Mouse (Mus musculus): ENCODE data around the gene Trmu. TPM values are rescaled to one million over a fixed set of nuclear protein-coding genes. Genes with fewer than 3 reads are reported as not detected.
"Not testable (repeated sequence)": the region's sequence is repeated elsewhere in the genome, so short reads cannot be mapped to it uniquely, and the experiment has no call there.

Gene Trmu
- polyA plus RNA-seq, 1 experiment from 2014 or later = 39.0 TPM

GRCm38 (mm10) chr15:85859490-85860031 lies 19.6 kb upstream of the Trmu start, which contains the start of gene Gtse1:
TSS of gene Gtse1 (plus strand) at chr15:85859745.
- H3K9ac ChIP-seq = peak within 1 kb of the TSS; percentile 77
- H3K9me3 ChIP-seq = no peaks in the 10 kb centered on the region
- peak within 1 kb of the TSS; percentile 87 for H3K4me2 ChIP-seq
- H3K4me1 ChIP-seq = peaks cover 15% of the 10 kb centered on the region; the same call in 1 of the 2 replicates
- peaks cover 21% of the 10 kb centered on the region for H3K36me3 ChIP-seq
- H3K27me3 ChIP-seq (replicated peaks) = no peaks in the 10 kb centered on the region
- WGBS = under 1% methylated on average over 42 of the region's 42 CpGs
- H3K27ac ChIP-seq = peak within 1 kb of the TSS; percentile 76
- peak within 1 kb of the TSS; percentile 86 for H3K4me3 ChIP-seq (replicated peaks)
- ATAC-seq (ENCODE audit: insufficient read depth, low FRiP score, low read depth) = peak; percentile 99

- 95% methylated on average over 7 of the region's 7 CpGs for WGBS
- H3K4me1 ChIP-seq; H3K9ac ChIP-seq; H3K4me3 ChIP-seq (replicated peaks); H3K27me3 ChIP-seq (replicated peaks); H3K4me2 ChIP-seq; ATAC-seq (ENCODE audit: insufficient read depth, low FRiP score, low read depth); H3K27ac ChIP-seq; H3K9me3 ChIP-seq: not testable (repeated sequence)
- H3K36me3 ChIP-seq = peaks cover 56% of the 10 kb centered on the region
Observed at GRCm38 (mm10) chr15:85865913-85866312, 13.2 kb upstream of the Trmu start.

DNA sequence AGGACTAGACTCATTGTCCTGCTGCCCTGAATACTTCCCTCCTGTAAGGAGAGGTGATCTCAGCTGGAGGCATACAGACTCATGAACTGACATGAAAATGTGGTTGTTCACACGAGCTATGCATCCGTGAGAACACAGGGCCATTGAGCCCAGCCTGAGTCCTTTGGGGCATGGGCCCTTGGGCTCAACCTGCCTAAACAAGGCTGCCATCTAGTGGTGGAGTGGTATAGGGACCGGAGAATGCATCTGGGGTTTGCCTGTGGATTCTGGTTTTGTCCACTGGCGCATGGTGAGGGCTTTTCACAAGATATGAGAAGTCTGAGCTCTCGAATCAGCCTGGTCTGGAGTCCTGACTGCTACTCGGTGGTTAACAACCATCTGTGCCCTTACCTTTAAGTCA lies 11.4 kb upstream of the Trmu start:
- Histone ChIP-seq H3K27me3 (replicated peaks) (no peaks in the 10 kb centered on the region), H3K4me2 (no peak overlapping the region), H3K9ac (no peak overlapping the region), H3K4me3 (replicated peaks) (no peak overlapping the region), H3K36me3 (peaks cover 57% of the 10 kb centered on the region), H3K4me1 (no peaks in the 10 kb centered on the region), H3K27ac (no peak overlapping the region), H3K9me3 (no peaks in the 10 kb centered on the region)
- 44% methylated on average over 6 of the region's 6 CpGs for WGBS
- ATAC-seq (ENCODE audit: insufficient read depth, low FRiP score, low read depth) = 0 out of 2 replicates have a peak, but pooled peaks have one; percentile 28

DNA sequence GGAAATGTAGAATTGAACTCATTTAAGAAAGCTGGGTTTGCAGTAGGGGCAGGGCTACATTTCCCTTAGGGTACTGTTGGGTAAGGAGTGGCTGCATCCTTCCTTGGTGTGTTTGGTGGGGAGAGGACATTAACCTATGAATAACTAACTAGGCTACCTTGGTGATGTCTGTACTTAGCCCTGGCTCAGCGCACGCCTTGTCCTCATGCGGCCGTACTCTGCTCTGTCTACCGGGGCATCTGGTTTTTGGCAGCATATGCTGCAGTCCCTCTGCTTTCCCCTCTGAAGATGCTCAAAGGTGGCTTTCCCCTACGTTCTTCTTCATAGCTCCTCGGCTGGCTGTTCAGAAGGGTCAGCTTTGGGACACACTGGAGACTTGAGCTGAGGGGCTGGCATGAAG lies 1.8 kb upstream of the Trmu start:
- Histone ChIP-seq H3K27me3 (replicated peaks) (no peaks in the 10 kb centered on the region), H3K27ac (no peak overlapping the region), H3K4me2 (no peak overlapping the region), H3K36me3 (peaks cover 29% of the 10 kb centered on the region), H3K4me1 (peaks cover 8% of the 10 kb centered on the region; the same call in 1 of the 2 replicates), H3K9me3 (no peaks in the 10 kb centered on the region), H3K9ac (no peak overlapping the region), H3K4me3 (replicated peaks) (no peak overlapping the region)
- 94% methylated on average over 7 of the region's 7 CpGs for WGBS
- ATAC-seq (ENCODE audit: insufficient read depth, low FRiP score, low read depth) = no peak

DNA sequence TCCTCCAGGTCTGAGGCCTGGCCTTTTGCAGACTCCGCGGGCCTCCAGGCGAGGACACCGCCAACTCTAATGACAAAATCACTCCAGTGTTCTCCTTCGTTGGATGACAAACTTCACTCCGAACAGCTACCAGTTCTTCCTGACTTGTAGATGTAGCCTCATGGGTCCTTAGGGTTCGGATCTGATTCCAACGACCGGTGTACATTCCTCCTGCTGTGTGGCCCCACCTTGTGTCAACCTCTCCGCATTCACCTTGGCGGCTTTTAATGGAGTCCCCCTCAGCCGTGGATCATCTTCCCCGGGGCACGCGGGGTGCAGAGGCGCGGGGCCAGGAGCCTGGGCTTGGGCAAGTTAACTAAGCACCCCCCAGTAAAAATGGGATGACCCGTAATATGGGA lies 385 bp downstream of the Trmu start:
- peak; percentile 23 for ATAC-seq (ENCODE audit: insufficient read depth, low FRiP score, low read depth)
- Histone ChIP-seq H3K9me3 (no peaks in the 10 kb centered on the region), H3K9ac (peak overlapping the region; percentile 92), H3K36me3 (peaks cover 37% of the 10 kb centered on the region), H3K27me3 (replicated peaks) (no peaks in the 10 kb centered on the region), H3K4me1 (peaks cover 8% of the 10 kb centered on the region; the same call in 1 of the 2 replicates), H3K27ac (peak overlapping the region; percentile 89), H3K4me2 (peak overlapping the region; percentile 90), H3K4me3 (replicated peaks) (peak overlapping the region; percentile 85)
- under 1% methylated on average over 18 of the region's 18 CpGs for WGBS

GRCm38 (mm10) chr15:85885606-85886005 lies 6.5 kb downstream of the Trmu start:
- no peaks in the 10 kb centered on the region for H3K27me3 ChIP-seq (replicated peaks)
- H3K27ac ChIP-seq = no peak overlapping the region
- 0 out of 2 replicates have a peak, but pooled peaks cover under 1% of the 10 kb centered on the region for H3K4me1 ChIP-seq
- no peak overlapping the region for H3K9ac ChIP-seq
- H3K9me3 ChIP-seq = no peaks in the 10 kb centered on the region
- 79% methylated on average over 5 of the region's 5 CpGs for WGBS
- H3K4me2 ChIP-seq = no peak overlapping the region
- no peak for ATAC-seq (ENCODE audit: insufficient read depth, low FRiP score, low read depth)
- H3K4me3 ChIP-seq (replicated peaks) = no peak overlapping the region
- H3K36me3 ChIP-seq = peaks cover 37% of the 10 kb centered on the region

DNA sequence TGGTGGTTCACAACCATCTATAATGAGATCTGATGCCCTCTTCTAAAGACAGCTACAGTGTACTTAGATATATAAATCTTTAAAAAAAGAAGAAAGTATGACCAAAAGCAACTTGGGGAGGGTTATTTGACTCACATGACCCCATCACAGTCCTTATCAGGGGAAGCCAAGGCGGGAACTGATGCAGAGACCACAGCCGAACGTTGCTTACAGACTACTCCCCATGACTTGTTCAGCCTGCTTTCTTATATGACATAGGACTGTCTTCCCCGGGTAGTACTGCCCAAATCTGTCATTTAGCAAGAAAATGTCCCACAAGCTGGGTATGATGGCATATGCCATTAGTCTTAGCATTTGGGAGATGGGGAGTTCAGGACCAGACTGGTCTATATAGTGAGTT lies 10.1 kb downstream of the Trmu start:
- WGBS = 85% methylated on average over 4 of the region's 4 CpGs
- no peak for ATAC-seq (ENCODE audit: insufficient read depth, low FRiP score, low read depth)
- no peak overlapping the region for H3K4me3 ChIP-seq (replicated peaks)
- H3K4me2 ChIP-seq = no peak overlapping the region
- no peaks in the 10 kb centered on the region for H3K9me3 ChIP-seq
- peaks cover 52% of the 10 kb centered on the region for H3K36me3 ChIP-seq
- no peak overlapping the region for H3K27ac ChIP-seq
- no peak overlapping the region for H3K9ac ChIP-seq
- H3K4me1 ChIP-seq = no peaks in the 10 kb centered on the region
- H3K27me3 ChIP-seq (replicated peaks) = no peaks in the 10 kb centered on the region

GRCm38 (mm10) chr15:85891971-85892370 lies 12.9 kb downstream of the Trmu start:
- H3K27me3 ChIP-seq (replicated peaks) = no peaks in the 10 kb centered on the region
- 81% methylated on average over 10 of the region's 10 CpGs for WGBS
- no peak overlapping the region for H3K4me2 ChIP-seq
- no peak overlapping the region for H3K9ac ChIP-seq
- H3K36me3 ChIP-seq = peaks cover 53% of the 10 kb centered on the region
- H3K9me3 ChIP-seq = no peaks in the 10 kb centered on the region
- ATAC-seq (ENCODE audit: insufficient read depth, low FRiP score, low read depth) = no peak
- no peak overlapping the region for H3K4me3 ChIP-seq (replicated peaks)
- H3K4me1 ChIP-seq = no peaks in the 10 kb centered on the region
- no peak overlapping the region for H3K27ac ChIP-seq

- peaks cover 60% of the 10 kb centered on the region for H3K36me3 ChIP-seq
Observed at GRCm38 (mm10) chr15:85892498-85893118, 13.5 kb downstream of the Trmu start.

DNA sequence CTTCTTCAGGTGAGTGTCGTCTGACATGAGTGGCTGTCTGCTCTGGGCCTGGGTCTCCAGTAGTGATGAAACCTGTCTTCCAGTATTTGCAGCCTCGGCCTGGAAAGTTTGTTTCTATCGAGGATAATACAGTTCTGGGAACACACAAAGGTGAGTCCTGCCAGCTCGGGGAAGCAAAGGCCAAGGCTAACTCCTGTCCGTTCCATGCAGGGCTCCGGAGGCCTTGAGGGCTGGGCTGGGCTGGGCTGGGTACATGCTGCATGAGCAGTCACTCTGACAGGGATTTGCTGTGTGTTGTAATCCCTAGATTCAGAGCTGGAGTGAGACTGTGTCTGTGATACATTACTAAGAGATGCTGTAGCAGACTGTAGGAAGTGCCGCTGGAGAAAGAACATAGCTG lies 14.8 kb downstream of the Trmu start:
- Histone ChIP-seq H3K27me3 (replicated peaks) (no peaks in the 10 kb centered on the region), H3K4me1 (no peaks in the 10 kb centered on the region), H3K27ac (no peak overlapping the region), H3K36me3 (peaks cover 65% of the 10 kb centered on the region), H3K4me2 (no peak overlapping the region), H3K9ac (no peak overlapping the region), H3K4me3 (replicated peaks) (no peak overlapping the region), H3K9me3 (no peaks in the 10 kb centered on the region)
- no peak for ATAC-seq (ENCODE audit: insufficient read depth, low FRiP score, low read depth)
- 89% methylated on average over 7 of the region's 7 CpGs for WGBS

More at GRCm38 (mm10) chr15:85892498-85893118, 13.5 kb downstream of the Trmu start:
- Histone ChIP-seq H3K9me3 (no peaks in the 10 kb centered on the region), H3K4me3 (replicated peaks) (no peak overlapping the region), H3K27ac (no peak overlapping the region), H3K4me2 (no peak overlapping the region), H3K27me3 (replicated peaks) (no peaks in the 10 kb centered on the region), H3K9ac (no peak overlapping the region), H3K4me1 (no peaks in the 10 kb centered on the region)
- 82% methylated on average over 13 of the region's 13 CpGs for WGBS
- no peak for ATAC-seq (ENCODE audit: insufficient read depth, low FRiP score, low read depth)

- Histone ChIP-seq H3K4me2 (no peak overlapping the region), H3K36me3 (peaks cover 55% of the 10 kb centered on the region), H3K4me1 (no peaks in the 10 kb centered on the region), H3K4me3 (replicated peaks) (no peak overlapping the region), H3K27me3 (replicated peaks) (no peaks in the 10 kb centered on the region), H3K27ac (no peak overlapping the region), H3K9ac (no peak overlapping the region), H3K9me3 (no peaks in the 10 kb centered on the region)
- ATAC-seq (ENCODE audit: insufficient read depth, low FRiP score, low read depth) = peak; percentile 37; the same call in 1 of the 2 replicates
- WGBS = 15% methylated on average over 8 of the region's 8 CpGs
Observed at GRCm38 (mm10) chr15:85896284-85896683, 17.2 kb downstream of the Trmu start.

GRCm38 (mm10) chr15:85897113-85897512 lies 18.0 kb downstream of the Trmu start:
- no peak overlapping the region for H3K4me2 ChIP-seq
- no peak overlapping the region for H3K9ac ChIP-seq
- H3K27me3 ChIP-seq (replicated peaks) = no peaks in the 10 kb centered on the region
- H3K4me3 ChIP-seq (replicated peaks) = no peak overlapping the region
- 83% methylated on average over 10 of the region's 10 CpGs for WGBS
- no peaks in the 10 kb centered on the region for H3K4me1 ChIP-seq
- ATAC-seq (ENCODE audit: insufficient read depth, low FRiP score, low read depth) = no peak
- peaks cover 48% of the 10 kb centered on the region for H3K36me3 ChIP-seq
- no peak overlapping the region for H3K27ac ChIP-seq
- H3K9me3 ChIP-seq = no peaks in the 10 kb centered on the region
